Mouse (Mus musculus): ENCODE measurements around the gene Unc80.

DNA sequence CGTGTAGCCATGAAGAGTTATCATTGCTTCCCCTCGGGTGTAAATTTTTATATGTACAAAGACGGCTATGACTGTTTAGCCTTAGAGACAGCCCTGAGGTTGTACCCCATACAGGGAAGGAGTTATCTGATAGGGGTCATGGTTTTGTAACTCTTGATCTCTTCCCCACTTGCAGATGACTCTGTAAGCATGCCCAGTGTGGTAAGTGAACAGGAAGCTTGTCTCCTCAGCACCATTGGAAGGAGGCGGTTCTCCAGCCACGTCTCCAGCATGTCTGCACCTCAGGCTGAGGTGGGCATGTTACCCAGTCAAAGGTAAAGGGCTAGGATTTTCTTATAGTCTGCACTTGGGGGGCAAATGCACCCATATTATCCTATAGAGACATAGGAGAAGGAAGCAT is 214.8 kb downstream of the Unc80 start:
- TF ChIP-seq CTCF (IDR thresholded peaks at IDR 0.05; ENCODE audit: low read depth, low read length), result no peak
- no peak for TF ChIP-seq POLR2A (IDR thresholded peaks at IDR 0.05; ENCODE audit: extremely low read depth, insufficient read depth, low read length)
